Mouse (Mus musculus) hematopoietic stem cell, adult 5-6 weeks (primary cell): Measurements from ENCODE around the gene Unc5cl. TPM values are rescaled to one million over a fixed set of nuclear protein-coding genes. Genes with fewer than 3 reads are reported as not detected.
"Not testable (repeated sequence)": the region's sequence is repeated elsewhere in the genome, so short reads cannot be mapped to it uniquely, and the experiment has no call there.

ENCODE experiments used
- ATAC-seq, 2 experiments: fragments of 125-278 bp in 1 of 2; replicated peaks in 1 of 2; 2 replicates each; pipeline ENCODE4 v1.8.0; 2016 to 2017; ENCODE audit warnings: inconsistent platforms in 2 of 2, mild to moderate bottlenecking in 2 of 2, moderate number of reproducible peaks in 2 of 2, low read depth in 1 of 2, moderate TSS enrichment in 1 of 2; ENCODE audit not compliant: low FRiP score in 2 of 2, poor library complexity in 2 of 2, severe bottlenecking in 2 of 2, insufficient read depth in 1 of 2, low TSS enrichment in 1 of 2
- total RNA-seq: library from RNA; stranded (forward); fragments of 172-1452, 232-1000 nt; gene quantifications from 2 replicates; pipeline ENCODE4 v1.2.3, GENCODE M21; 2017

Unc5cl gene
- total RNA-seq, 1 experiment from 2014 or later: 4.5 TPM

DNA sequence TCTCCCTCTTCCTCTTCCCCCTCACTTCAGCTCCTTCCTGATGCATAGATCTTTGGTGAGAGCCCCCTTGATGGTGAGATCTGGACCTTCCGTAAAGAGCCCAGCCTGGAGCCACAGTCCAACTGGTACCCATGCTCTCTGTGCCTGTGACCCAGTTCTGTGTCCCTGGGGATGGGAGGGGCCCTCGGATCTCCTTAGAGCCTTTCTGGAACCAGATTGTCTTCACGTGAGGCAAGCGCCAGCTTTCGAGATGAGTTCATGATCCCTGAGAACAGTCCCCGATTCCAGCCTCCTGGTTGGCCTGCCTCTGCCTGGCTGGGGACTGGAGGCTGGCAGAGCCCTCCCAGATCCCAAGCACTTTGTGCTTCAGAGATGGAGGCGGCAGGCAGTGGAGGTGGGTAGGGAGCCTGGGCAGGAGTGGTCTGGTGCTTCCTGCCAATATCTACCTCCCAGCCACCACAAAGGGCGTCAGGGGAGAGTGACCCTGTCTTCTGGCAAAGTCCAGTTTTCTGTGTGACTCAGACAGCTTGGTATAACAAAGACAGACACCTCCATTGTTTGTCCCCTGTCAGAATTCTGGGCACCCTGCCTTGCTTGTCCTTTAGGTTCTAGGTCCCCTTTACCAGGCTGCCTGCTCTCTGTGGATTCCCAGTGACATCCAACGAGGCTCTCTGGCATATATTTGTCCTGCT is 2.8 kb upstream of the Unc5cl start:
- no peak for ATAC-seq

DNA sequence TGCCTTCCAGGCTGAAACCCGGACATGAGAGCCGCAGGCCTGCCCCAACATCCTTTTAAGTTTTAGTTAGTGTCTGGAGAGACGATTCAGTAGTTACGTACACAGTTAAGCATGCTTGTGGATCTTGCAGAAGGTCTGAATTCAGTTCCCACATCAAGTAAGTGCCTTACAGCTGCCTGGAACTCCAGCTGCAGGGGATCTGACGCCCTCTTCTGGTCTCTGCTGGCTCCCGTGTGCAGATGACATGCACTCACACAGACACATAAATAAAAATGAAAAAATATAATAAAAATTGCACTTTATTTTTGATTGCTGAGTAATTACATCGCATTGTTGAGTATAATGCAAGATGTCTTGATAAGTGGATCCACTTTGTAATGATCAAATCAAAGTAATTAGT is 1.2 kb upstream of the Unc5cl start:
- ATAC-seq: no peak

DNA sequence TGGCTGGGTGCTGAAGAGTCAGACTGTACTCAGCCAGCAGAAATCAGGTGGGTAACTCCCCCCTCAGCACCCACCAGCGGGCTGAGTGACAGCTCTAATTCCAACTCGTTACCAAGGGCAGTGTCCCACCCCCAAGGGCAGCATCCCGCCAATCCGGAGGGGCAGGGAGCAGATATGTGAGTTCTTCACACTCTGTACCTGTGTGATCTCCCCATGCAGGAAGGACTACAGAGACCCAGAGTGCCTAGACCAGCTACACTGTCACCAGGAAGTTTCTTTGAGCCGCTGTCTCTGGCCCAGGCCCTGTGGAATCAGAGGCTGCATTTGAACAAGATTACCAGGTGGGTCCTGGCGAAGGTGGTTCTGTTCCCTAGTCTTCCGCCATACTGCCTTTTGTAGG is 511 bp upstream of the Unc5cl start:
- no peak for ATAC-seq

DNA sequence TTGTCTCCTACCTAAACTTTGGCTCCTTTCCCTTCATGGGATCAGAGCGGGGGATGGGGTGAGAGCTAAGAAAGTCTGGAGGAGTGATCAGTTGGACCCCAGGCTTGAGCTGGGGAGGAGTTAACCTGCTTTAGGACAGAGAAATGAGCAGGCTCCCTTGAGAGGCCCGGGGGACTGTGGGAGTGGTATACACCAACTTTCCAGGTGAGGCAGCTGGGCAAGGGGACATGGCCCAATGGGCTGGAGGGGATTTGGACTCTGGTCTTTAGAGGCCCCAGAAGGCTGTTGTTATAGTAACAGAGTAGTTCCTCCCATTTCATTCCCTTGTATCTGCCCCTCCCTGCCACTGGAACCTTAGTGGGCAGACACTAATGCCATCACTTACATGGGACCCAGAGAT is 1.3 kb downstream of the Unc5cl start:
- no peak for ATAC-seq

DNA sequence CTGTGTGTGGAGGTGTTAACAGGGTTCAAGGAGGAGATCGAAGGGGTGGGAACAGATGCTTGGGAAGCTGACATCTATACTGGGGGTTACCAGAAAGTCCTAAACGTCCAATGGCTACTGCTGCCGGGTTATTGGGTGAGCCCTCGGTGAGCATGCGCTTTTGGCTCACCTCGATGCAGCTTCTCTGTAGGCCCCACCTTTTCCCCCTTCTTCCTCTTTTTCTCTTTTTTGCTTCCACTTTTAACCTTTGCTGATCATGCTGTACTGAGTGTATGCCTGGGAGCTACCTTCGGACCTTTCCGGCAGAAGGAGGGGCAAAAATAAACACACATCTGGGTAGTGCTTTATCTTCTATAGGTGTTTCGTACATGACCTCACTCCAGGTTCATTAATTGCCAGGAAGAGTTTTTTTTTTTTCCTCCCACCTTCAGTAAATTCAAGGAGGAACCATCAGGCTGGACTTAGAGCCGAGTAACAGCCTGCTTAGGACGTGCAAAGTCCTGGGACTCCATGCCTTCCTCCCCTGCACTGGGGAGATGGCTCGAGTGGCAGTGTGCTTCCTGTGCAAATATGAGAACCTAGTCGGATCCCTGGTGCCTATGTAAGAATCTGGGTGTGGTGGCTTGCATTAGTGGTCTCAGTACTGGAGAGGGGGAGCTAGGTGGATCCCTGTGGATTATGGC is 3.4 kb downstream of the Unc5cl start:
- ATAC-seq: peak; percentile 61 to 84

DNA sequence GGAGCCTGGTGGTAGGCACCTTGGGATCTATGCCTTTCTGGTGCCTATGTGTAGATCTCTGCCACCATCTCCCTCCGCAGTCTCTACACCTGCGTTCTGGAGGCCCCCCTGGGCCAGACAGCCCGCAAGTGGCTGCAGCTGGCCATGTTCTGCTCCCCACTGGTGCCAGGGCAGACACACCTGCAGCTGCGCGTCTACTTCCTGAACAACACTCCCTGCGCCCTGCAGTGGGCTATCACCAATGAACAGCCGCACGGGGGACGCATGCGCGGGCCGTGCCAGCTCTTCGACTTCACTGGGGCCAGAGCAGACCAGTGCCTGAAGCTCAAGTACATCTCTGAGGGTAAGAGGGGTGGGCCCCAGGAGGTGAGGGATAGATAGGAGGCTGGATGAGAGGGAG is 7.4 kb downstream of the Unc5cl start:
- ATAC-seq: peak; percentile 33 to 50; a peak in 2 of 4 replicates

DNA sequence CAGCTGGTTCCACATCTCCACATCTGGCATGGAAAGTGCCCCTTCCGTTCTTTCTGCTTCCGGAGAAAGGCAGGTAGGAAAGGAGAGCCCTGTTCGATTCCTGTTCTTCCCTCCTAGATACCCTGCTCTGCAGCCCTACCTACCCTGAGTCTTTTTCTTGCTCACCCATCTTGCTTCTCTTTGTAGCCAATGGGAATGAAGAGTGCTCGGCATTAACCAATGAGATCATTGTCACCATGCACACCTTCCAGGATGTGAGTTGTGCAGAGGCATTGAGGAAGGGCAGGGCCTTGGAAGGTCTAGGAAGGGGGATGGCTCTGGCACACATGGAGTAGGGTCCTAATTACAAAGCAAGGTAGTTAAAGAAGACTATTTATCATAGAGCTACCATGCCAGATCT is 8.7 kb downstream of the Unc5cl start:
- ATAC-seq: no peak

DNA sequence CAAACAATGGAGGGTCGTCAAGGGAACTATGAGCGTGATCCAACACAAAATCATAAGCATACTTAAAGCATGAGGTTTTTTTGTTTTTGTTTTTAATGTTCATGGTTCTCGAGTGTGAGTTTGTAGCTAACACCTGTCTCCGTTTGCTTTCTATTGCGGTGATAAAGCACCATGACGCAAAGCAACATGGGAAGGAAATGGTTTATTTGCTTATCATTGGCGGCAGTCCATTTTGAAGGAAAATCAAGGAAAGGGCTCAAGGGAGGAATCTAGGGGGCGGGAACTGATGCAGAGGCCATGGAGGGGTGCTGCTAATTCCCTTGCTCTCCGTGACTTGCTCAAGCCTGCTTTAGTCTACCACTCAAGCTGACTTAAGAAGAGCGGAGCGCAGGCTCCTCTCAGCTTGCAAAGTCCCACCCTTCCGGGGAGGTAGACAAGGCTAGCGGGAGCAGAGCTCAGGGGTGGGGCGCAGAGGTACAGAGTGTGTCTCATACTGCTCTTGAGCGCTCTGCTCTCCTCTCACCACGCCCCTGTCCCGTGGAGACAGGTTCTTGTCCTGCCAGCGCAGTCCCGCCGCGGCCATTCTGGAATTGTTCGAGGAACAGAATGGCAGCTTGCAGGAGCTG is 12.2 kb downstream of the Unc5cl start:
- ATAC-seq: no peak

DNA sequence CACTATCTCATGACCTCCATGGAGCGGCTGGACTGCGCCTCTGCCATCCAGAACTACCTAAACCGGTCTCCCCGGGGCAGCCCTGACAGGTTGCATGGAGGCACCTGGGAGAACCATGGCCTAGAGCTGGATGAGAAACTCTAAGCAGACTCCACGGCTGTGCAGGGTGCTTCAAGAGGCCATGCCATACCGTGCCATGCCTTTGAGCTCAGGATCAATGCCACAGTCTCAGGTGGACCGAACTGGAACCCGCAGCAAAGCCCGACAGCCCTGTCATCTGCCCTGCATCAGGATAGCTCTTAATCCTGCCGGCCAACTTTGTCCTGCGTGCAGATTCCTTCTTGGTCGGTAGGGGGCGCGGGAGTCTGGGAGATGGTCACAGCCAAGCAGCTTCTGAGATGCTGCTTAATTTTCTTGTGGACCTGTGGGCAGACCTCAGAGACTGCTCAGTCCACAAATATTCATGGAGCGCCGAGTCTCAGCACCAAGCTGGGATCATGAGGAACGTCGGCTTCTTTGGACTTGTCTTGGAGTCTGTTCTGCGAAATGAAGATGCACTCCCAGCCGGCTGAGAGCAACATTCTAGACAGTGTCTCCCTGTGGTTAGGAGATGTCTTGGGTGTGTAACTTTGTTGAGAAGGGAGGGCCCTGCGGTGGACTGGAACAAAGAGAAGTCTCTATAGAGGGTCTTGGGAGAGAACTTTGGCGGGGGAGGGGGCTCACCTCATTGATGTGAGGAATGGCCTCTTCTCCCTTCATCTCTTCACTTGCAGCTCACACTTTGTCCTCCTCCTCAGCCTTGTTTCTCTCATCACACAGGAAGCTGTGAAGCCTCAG is 12.9 kb downstream of the Unc5cl start:
- peak; percentile 76 to 84 for ATAC-seq

DNA sequence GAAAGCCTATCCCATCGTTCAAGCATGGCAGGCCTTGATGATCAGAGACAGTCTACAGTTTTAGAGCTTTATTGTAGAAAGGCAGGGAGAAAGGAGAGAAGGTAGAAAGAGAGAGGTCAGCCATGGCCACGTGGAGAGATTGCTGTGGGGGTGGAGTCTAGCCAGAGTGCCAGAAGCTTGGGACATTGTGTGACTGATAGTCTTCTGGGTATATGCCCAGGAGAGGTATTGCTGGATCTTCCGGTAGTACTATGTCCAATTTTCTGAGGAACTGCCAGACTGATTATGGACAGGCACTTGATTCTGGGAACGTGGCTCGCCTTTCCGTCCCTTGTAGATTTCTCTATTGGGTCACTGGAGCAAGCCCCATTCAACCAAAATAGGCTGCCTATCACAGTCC is 19.6 kb downstream of the Unc5cl start:
- not testable (repeated sequence) for ATAC-seq

DNA sequence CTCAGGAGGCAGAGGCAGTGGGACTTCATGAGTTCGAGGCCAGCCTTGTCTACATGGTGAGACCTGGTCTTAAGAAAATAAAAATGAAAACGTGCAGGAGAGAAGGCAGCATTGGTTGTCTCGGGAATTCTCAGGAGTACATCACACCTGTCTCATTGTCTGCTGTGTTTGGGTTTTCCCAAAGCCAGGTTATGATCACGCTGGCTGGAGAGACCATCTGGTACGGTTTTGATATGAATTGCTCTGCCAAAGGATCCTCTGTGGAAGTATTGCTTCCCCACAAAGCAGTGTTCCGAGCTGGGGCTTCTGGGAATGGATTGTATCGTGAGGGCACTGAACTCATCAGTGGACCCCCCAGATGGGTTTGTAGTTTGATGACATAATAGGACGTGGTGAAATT is 20.7 kb downstream of the Unc5cl start:
- ATAC-seq: no peak

DNA sequence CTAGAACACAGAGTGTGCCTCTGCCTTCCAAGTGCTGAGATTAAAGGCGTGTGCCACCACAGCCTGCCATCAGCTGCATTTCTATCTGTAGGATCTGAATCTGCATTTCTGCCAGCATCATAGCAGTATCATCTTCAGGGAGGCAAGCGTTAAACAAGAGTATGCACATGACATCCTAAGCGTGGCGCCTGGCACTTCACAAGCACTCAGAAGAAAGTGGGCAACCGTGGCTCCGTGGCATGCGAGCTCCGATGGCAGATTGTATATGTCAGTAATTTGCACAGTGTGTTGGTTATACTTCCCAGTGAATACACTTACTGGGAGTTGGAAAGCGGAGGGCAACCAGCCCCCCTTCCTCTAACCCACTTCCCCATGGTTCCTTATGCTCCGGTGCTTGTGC is 25.3 kb downstream of the Unc5cl start:
- no peak for ATAC-seq

DNA sequence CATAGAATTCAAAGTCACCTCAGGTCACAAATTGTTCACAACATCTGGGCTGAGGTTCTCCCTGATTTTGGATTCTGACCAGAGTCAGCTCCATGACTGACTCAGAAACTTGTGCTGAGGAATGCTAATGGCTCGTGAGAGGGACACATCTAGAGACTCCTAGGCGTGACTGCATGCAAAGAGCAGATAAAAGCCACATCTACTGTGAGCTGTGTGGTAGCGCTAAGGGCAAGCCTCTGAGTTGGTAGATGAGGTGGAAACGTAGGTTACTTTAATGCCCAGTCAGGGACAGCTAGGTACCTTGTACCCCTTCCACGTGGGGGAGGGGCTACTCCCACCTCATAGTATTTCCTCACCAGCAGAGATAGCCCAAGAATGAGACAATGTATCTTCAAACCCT is 29.1 kb downstream of the Unc5cl start:
- ATAC-seq: no peak

DNA sequence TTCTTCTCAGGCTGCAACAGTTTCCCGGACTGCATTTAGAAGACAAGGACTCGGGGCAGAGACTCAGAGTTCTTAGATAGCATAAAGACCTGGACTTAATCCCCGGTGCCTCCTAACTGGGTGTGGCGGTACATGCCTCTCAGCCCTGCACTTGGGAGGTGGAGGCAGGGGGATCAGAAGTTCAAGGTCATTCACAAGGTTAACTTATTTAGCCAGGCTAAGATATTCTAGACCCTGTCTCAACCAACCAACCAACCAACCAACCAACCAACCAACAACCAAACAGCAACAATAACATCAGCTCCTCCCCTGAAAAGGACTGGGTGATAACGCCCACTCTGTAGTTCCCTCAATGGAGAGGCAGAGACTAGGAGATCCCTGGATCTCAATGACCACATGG is 29.5 kb downstream of the Unc5cl start:
- no peak for ATAC-seq

DNA sequence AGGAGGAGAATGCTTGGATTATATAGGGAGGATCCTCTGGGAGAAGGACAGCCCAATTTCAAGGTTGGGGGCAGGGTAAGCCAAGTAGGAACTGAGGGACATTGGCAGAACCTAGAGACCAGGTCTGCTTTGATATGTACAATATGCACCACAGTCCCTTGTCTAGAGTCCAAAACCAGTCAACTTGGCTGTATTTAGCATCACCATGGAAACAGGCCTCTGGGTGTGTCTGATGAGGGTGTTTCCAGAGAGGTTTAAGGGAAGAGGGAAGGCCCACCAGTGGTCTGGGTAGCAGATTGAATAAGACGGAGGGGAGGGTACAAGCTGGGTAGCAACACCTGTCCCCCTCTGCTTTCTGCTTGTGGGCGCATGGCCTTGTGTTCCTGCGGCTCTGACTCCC is 34.8 kb downstream of the Unc5cl start:
- ATAC-seq: no peak

DNA sequence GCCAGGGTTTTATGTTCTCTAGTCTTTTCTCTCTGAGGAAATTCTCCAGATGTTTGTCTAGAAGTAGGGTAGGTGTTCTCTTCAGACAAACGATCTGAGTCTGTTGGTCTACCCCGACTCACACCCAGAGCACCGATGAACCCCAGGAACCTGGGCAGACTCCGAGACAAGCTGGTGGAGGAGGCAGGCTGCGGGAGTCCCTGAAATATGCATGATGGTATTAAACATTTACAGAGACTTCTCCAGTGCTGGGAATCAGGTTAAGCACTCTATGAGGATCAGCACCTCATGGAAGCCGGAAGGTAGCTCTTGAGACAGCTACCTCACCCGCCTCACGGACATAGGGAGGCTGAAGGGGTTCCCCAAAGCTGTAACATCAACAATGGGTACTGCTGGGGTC is 37.9 kb downstream of the Unc5cl start:
- ATAC-seq: no peak

DNA sequence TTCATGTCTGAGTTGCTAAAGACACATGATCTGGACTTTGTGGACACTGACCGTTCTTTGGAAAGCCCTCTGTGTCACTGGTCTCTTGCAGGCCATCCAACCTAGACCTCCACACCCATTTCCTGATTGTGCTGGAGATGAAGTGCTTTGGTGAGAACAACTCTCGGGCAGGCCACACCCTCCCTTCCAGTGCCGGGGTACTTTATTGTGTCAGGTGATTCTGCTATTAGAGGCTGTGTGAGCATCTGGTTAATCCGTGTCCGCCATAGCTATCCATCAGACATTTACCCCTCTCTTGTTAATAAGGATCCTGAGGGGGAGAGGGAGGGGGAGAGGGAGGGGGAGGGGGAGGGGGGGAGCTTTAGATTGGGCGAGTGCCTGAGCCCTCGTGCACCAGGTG is 38.9 kb downstream of the Unc5cl start:
- ATAC-seq: no peak

DNA sequence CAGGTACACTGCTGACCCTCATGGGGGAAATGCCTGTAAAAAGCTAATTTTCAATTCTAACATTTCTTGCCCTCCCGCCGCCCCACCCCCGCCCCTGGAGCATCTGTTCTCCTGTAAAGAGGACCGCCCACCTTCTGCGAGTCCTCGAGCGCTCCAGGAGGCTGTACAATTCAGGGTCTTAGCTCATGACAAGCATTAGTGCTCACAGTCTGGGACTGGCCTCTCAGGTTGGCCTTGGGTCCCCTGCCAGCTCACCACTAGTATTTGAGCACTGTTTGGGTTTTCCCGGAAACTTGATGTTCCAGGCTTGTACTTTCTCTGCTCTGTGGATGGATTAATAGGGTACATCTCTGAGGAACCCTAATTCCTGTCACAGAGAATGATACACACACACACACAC is 39.3 kb downstream of the Unc5cl start:
- no peak for ATAC-seq
